Mouse (Mus musculus): ENCODE results near the gene Pex12. TPM values are rescaled to one million over a fixed set of nuclear protein-coding genes. Genes with fewer than 3 reads are reported as not detected.
"Not testable (repeated sequence)": the region's sequence is repeated elsewhere in the genome, so short reads cannot be mapped to it uniquely, and the experiment has no call there.

Gene Pex12
- total RNA-seq, 2 experiments from 2014 or later, result 12.1 to 17.5 TPM

GRCm38 (mm10) chr11:83291375-83292250 is 10.8 kb downstream of the Pex12 start:
- intact Hi-C loops (cut with DNase I), result no loop called here
- DNase-seq, result peak; percentile 95

DNA sequence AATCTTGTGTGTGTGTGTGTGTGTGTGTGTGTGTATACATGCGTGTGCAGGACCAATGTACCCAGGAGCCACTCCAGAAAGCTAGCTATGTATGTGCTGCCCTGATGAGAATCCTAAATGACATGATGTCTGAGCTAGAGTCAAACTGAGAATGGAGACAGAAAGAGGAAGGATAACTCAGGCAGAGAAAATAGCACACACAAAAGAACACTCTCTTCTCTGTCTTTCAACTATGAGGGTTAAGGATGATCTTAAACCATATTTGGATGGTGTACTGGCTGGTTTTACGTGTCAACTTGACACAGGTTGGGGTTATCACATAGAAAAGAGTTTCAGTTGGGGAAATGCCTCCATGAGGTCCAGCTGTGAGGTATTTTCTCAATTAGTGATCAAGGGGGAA is 12.8 kb downstream of the Pex12 start:
- intact Hi-C loops (cut with DNase I), result no loop called here
- no peak for DNase-seq

- no peak for DNase-seq
- intact Hi-C loops (cut with DNase I), result no loop called here
Observed at GRCm38 (mm10) chr11:83289036-83289435, 13.3 kb downstream of the Pex12 start.

DNA sequence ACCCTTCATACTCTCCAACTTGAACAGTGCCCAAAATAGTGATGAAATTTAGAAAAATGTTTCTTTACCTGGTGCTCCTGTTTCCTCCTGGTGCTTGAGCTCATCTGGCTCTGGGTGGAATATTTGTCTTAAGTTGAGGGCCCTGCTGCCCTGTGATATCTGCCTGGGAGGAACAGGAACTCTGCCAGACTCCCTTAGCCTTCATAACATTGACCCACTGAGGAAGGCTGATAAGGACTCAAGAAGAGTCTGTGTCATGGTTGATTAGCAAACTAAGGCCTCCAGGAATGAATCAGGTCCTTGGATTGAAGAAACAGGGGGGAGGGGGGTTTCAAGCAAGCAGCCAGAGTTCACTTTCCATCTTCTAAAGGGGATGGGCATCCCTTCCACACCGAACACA is 15.8 kb downstream of the Pex12 start, which contains the start of gene Slfn14:
Gene Slfn14 (minus strand): TSS at position 161 of the 400 bp plus-strand sequence.
- no peak for DNase-seq
- intact Hi-C loops (cut with DNase I), result no loop called here

- no peak for DNase-seq
- intact Hi-C loops (cut with DNase I), result no loop called here
Observed at GRCm38 (mm10) chr11:83285627-83286026, 16.8 kb downstream of the Pex12 start.

- intact Hi-C loops (cut with DNase I), result no loop called here
- DNase-seq, result no peak
Observed at GRCm38 (mm10) chr11:83282084-83282483, 20.3 kb downstream of the Pex12 start.

- intact Hi-C loops (cut with DNase I), result no loop called here
- no peak for DNase-seq
Observed at GRCm38 (mm10) chr11:83279691-83280090, 22.7 kb downstream of the Pex12 start.

DNA sequence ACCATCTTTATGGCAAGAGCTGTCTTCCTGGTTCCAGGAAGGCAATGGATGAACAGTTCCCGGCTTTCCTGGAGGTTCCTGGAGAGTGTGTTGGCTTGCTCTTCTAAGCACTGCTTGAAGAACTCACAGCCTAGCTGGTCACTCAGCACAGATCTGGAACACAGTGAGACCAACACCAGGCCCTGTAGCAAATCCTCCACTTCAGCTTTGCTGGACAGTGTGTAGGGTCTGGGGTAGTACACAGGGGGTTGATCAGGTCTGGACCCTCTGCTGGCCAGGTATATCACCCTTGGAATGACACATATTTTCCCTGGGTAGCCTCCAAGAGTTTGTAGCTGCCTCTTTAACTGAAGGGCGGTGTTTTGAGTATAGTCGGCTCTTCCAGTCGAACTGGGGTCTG is 23.4 kb downstream of the Pex12 start:
- intact Hi-C loops (cut with DNase I), result no loop called here
- no peak for DNase-seq

- intact Hi-C loops (cut with DNase I), result no loop called here
- DNase-seq, result peak; percentile 23
Observed at GRCm38 (mm10) chr11:83276251-83276650, 26.1 kb downstream of the Pex12 start.

- DNase-seq, result peak; percentile 27
- intact Hi-C loops (cut with DNase I), result no loop called here
Observed at GRCm38 (mm10) chr11:83271951-83272843, 30.2 kb downstream of the Pex12 start.

- peak; percentile 84 for DNase-seq
- intact Hi-C loops (cut with DNase I), result no loop called here
Observed at GRCm38 (mm10) chr11:83271151-83271950, 31.0 kb downstream of the Pex12 start.

GRCm38 (mm10) chr11:83270842-83271150 is 31.6 kb downstream of the Pex12 start:
- intact Hi-C loops (cut with DNase I), result no loop called here
- DNase-seq, result no peak

DNA sequence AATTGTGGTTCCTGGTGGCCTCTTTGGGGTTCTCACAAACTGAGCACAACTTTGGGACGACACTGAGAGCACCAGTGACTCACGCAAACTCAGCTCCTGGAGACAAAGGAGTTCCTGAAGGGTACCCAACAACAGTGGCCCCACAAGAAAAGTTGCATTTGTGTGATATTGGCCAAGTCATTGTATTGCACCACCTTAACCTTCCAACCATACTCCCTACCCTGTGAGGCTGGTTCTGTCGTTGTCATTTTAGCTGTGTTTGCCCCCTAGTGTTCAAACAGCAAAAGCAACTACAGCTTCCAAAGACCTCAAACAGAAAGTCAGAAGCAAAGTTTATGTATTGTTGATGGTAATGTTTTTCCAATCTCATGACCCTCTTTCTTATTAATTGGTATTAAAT is 39.2 kb downstream of the Pex12 start:
- intact Hi-C loops (cut with DNase I), result no loop called here
- no peak for DNase-seq

GRCm38 (mm10) chr11:83262673-83263072 is 39.7 kb downstream of the Pex12 start:
- no peak for DNase-seq
- intact Hi-C loops (cut with DNase I), result no loop called here

DNA sequence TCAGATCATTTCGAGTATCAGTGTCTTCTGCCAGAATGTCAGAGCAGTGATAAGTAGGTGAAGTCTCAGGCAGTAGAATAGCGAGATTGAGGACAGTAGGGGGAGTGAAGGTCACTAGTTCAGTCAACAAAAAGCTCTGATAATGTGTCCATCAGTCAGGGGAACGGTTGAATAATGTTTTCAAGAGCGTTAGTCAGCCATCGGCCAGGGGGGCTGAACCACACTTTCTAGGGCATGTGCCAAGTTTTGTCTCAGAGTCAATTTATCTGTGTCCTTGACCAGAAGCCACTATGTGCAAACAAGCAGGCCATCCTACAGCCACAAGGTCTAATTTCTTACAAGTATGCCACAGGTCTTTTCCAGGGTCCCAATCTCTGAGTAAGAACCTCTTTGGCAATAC is 45.2 kb downstream of the Pex12 start:
- DNase-seq; intact Hi-C loops (cut with DNase I): not testable (repeated sequence)

Other genes with a start within 250 kb of the Pex12 start
- under 1 TPM; 0.42 to 0.68 TPM for gene Slfn2, start 237.5 kb downstream of the Pex12 start, total RNA-seq (2021)
- gene Slfn1, start 185.7 kb downstream of the Pex12 start, total RNA-seq (2021), result not detected
- under 1 TPM in 1 of 2 experiments, not detected in 1; 0.18 TPM for gene Slfn4, start 127.4 kb downstream of the Pex12 start, total RNA-seq (2021)
- gene Slfn3, start 111.3 kb downstream of the Pex12 start, total RNA-seq (2021), result under 1 TPM; 0.26 to 0.50 TPM
- not detected for gene Slfn14, start 15.9 kb downstream of the Pex12 start, total RNA-seq (2021)
- 100 to 1,000 TPM; 283 to 311 TPM for gene Ap2b1, start 3.6 kb downstream of the Pex12 start, total RNA-seq (2021)
- 100 to 1,000 TPM; 121 to 122 TPM for gene Rasl10b, start 106.6 kb upstream of the Pex12 start, total RNA-seq (2021)
- under 1 TPM; 0.48 to 0.74 TPM for gene Gas2l2, start 126.9 kb upstream of the Pex12 start, total RNA-seq (2021)
- under 1 TPM in 1 of 2 experiments, not detected in 1; 0.50 TPM for gene 1700020L24Rik, start 135.1 kb upstream of the Pex12 start, total RNA-seq (2021)
- gene Mmp28, start 160.5 kb upstream of the Pex12 start, total RNA-seq (2021), result 1 to 10 TPM; 4.3 to 5.1 TPM
- gene Taf15, start 170.5 kb upstream of the Pex12 start, total RNA-seq (2021), result 10 to 100 TPM; 88.1 to 90.1 TPM
- gene Heatr9, start 219.6 kb upstream of the Pex12 start, total RNA-seq (2021), result not detected
- not detected for gene Ccl5, start 227.9 kb upstream of the Pex12 start, total RNA-seq (2021)